Mouse (Mus musculus): ENCODE measurements around the gene Nexmif. TPM values are rescaled to one million over a fixed set of nuclear protein-coding genes. Genes with fewer than 3 reads are reported as not detected.

The Nexmif gene
- polyA plus RNA-seq (2015; fragmentation: Nextera tagmentation; extraction: Ambion mirVana), result 0.27 and 0.30 TPM in 2 replicates

- 0 out of 2 replicates have a peak within 1 kb of the TSS, but pooled peaks have one; percentile 3 for H3K9ac ChIP-seq (ENCODE audit: low read depth, low read length)
- H3K36me3 ChIP-seq (ENCODE audit: control insufficient read depth, insufficient read depth), result no peaks in the 10 kb centered on the region
- peak; percentile 60 for ATAC-seq
- H3K4me1 ChIP-seq (replicated peaks; ENCODE audit: control insufficient read depth, insufficient read depth, low read length), result no peaks in the 10 kb centered on the region
- no peaks in the 10 kb centered on the region for H3K9me3 ChIP-seq (ENCODE audit: control insufficient read depth)
- peak within 1 kb of the TSS; percentile 74 for H3K4me2 ChIP-seq (replicated peaks; ENCODE audit: low read depth)
- H3K4me3 ChIP-seq (ENCODE audit: low read depth, low read length), result peak within 1 kb of the TSS; percentile 46
- WGBS, result 17% methylated on average over 63 of the region's 70 CpGs
- H3K27ac ChIP-seq (ENCODE audit: low read depth, low read length), result no peak within 1 kb of the TSS
- H3K27me3 ChIP-seq (replicated peaks; ENCODE audit: control insufficient read depth, insufficient read depth, low read length), result peaks cover 20% of the 10 kb centered on the region
- TF ChIP-seq CTCF (IDR thresholded peaks at IDR 0.05; ENCODE audit: low read depth), result no peak
These were observed at the start of gene Nexmif for GRCm38 (mm10) chrX:104200736-104201591. Gene Nexmif (minus strand): TSS chrX:104201185.

GRCm38 (mm10) chrX:104208701-104209100 lies 7.7 kb upstream of the Nexmif start:
- H3K27ac ChIP-seq (ENCODE audit: low read depth, low read length), result no peak overlapping the region
- no peak for ATAC-seq
- 79% methylated on average over 2 of the region's 2 CpGs for WGBS

GRCm38 (mm10) chrX:104201592-104202139 lies 681 bp upstream of the Nexmif start:
- Histone ChIP-seq H3K27ac (ENCODE audit: low read depth, low read length) (no peak overlapping the region), H3K4me2 (replicated peaks; ENCODE audit: low read depth) (peak overlapping the region; percentile 74), H3K27me3 (replicated peaks; ENCODE audit: control insufficient read depth, insufficient read depth, low read length) (peaks cover 15% of the 10 kb centered on the region; the same call in 1 of the 2 replicates), H3K4me3 (ENCODE audit: low read depth, low read length) (peak overlapping the region; percentile 46), H3K9ac (ENCODE audit: low read depth, low read length) (no peak overlapping the region), H3K4me1 (replicated peaks; ENCODE audit: control insufficient read depth, insufficient read depth, low read length) (no peaks in the 10 kb centered on the region), H3K36me3 (ENCODE audit: control insufficient read depth, insufficient read depth) (no peaks in the 10 kb centered on the region), H3K9me3 (ENCODE audit: control insufficient read depth) (no peaks in the 10 kb centered on the region)
- 27% methylated on average over 21 of the region's 21 CpGs for WGBS
- no peak for ATAC-seq
- no peak for TF ChIP-seq CTCF (IDR thresholded peaks at IDR 0.05; ENCODE audit: low read depth)

More at GRCm38 (mm10) chrX:104208701-104209100, 7.7 kb upstream of the Nexmif start:
- Histone ChIP-seq H3K27me3 (replicated peaks; ENCODE audit: control insufficient read depth, insufficient read depth, low read length) (0 out of 2 replicates have a peak, but pooled peaks cover 5% of the 10 kb centered on the region), H3K4me3 (ENCODE audit: low read depth, low read length) (no peak overlapping the region), H3K4me1 (replicated peaks; ENCODE audit: control insufficient read depth, insufficient read depth, low read length) (no peaks in the 10 kb centered on the region), H3K9ac (ENCODE audit: low read depth, low read length) (no peak overlapping the region), H3K9me3 (ENCODE audit: control insufficient read depth) (no peaks in the 10 kb centered on the region), H3K4me2 (replicated peaks; ENCODE audit: low read depth) (no peak overlapping the region), H3K36me3 (ENCODE audit: control insufficient read depth, insufficient read depth) (no peaks in the 10 kb centered on the region)
- TF ChIP-seq CTCF (IDR thresholded peaks at IDR 0.05; ENCODE audit: low read depth), result no peak

- Histone ChIP-seq H3K27me3 (replicated peaks; ENCODE audit: control insufficient read depth, insufficient read depth, low read length) (peaks cover 20% of the 10 kb centered on the region), H3K36me3 (ENCODE audit: control insufficient read depth, insufficient read depth) (no peaks in the 10 kb centered on the region), H3K4me3 (ENCODE audit: low read depth, low read length) (peak overlapping the region; percentile 46), H3K27ac (ENCODE audit: low read depth, low read length) (no peak overlapping the region), H3K4me1 (replicated peaks; ENCODE audit: control insufficient read depth, insufficient read depth, low read length) (no peaks in the 10 kb centered on the region), H3K9me3 (ENCODE audit: control insufficient read depth) (no peaks in the 10 kb centered on the region), H3K9ac (ENCODE audit: low read depth, low read length) (0 out of 2 replicates have a peak overlapping the region, but pooled peaks have one; percentile 3), H3K4me2 (replicated peaks; ENCODE audit: low read depth) (peak overlapping the region; percentile 74)
- TF ChIP-seq CTCF (IDR thresholded peaks at IDR 0.05; ENCODE audit: low read depth), result no peak
- WGBS, result 21% methylated on average over 10 of the region's 37 CpGs
- peak; percentile 51 for ATAC-seq
These were observed 623 bp downstream of the Nexmif start for GRCm38 (mm10) chrX:104200388-104200735.

GRCm38 (mm10) chrX:104199611-104200387 lies 1.2 kb downstream of the Nexmif start:
- TF ChIP-seq CTCF (IDR thresholded peaks at IDR 0.05; ENCODE audit: low read depth), result no peak
- H3K4me2 ChIP-seq (replicated peaks; ENCODE audit: low read depth), result peak overlapping the region; percentile 74
- peak overlapping the region; percentile 46 for H3K4me3 ChIP-seq (ENCODE audit: low read depth, low read length)
- 25% methylated on average over 82 of the region's 100 CpGs for WGBS
- H3K36me3 ChIP-seq (ENCODE audit: control insufficient read depth, insufficient read depth), result no peaks in the 10 kb centered on the region
- no peak overlapping the region for H3K27ac ChIP-seq (ENCODE audit: low read depth, low read length)
- H3K9ac ChIP-seq (ENCODE audit: low read depth, low read length), result no peak overlapping the region
- H3K4me1 ChIP-seq (replicated peaks; ENCODE audit: control insufficient read depth, insufficient read depth, low read length), result no peaks in the 10 kb centered on the region
- ATAC-seq, result peak; percentile 33; the same call in 1 of the 2 replicates
- H3K9me3 ChIP-seq (ENCODE audit: control insufficient read depth), result no peaks in the 10 kb centered on the region
- peaks cover 20% of the 10 kb centered on the region for H3K27me3 ChIP-seq (replicated peaks; ENCODE audit: control insufficient read depth, insufficient read depth, low read length)

- H3K4me2 ChIP-seq (replicated peaks; ENCODE audit: low read depth), result peak overlapping the region; percentile 74; the same call in 1 of the 2 replicates
- no peak for ATAC-seq
- H3K4me3 ChIP-seq (ENCODE audit: low read depth, low read length), result no peak overlapping the region
- no peak for TF ChIP-seq CTCF (IDR thresholded peaks at IDR 0.05; ENCODE audit: low read depth)
- H3K36me3 ChIP-seq (ENCODE audit: control insufficient read depth, insufficient read depth), result no peaks in the 10 kb centered on the region
- no peaks in the 10 kb centered on the region for H3K9me3 ChIP-seq (ENCODE audit: control insufficient read depth)
- peaks cover 20% of the 10 kb centered on the region for H3K27me3 ChIP-seq (replicated peaks; ENCODE audit: control insufficient read depth, insufficient read depth, low read length)
- no peak overlapping the region for H3K9ac ChIP-seq (ENCODE audit: low read depth, low read length)
- WGBS, result 58% methylated on average over 5 of the region's 5 CpGs
- H3K27ac ChIP-seq (ENCODE audit: low read depth, low read length), result no peak overlapping the region
- H3K4me1 ChIP-seq (replicated peaks; ENCODE audit: control insufficient read depth, insufficient read depth, low read length), result no peaks in the 10 kb centered on the region
These were observed 1.9 kb downstream of the Nexmif start for GRCm38 (mm10) chrX:104199070-104199469.

Data from intestine, postnatal 0 days (tissue).